ENCODE assay signal across 21 mouse cellular contexts in the genomic region with DNA sequence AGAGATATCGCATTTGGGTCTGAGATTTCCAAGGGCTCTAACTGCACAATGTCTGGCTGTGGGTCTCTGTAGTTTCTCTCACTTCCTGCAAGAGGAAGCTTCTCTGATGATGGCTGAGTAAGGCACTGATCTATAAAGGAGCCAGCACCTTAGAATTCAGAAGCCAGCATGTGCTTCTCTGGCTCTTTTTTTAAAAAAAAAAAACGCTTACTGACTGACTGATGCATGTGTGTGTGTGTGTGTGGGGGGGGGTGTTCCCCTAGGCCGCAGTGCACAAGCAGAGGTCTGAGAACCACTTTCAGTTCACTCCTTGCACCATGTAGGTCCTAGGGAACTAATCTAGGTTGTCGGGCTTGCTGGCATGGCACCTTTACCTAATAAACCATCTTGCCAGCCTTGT. TPM values are rescaled to one million over a fixed set of nuclear protein-coding genes. Genes with fewer than 3 reads are reported as not detected.
DNase-seq lines count a peak whose midpoint lies in the region; ATAC-seq and TF ChIP-seq lines count a peak whose summit lies in the region.
"Had no signal": no experiment of that assay in that cellular context is flagged by ENCODE, and none has a peak within 500 bp of the region (broad histone marks: within the 10 kb centered on the region; RNA-seq: fewer than 3 reads in every experiment).

No protein-coding gene starts in this region.

- no peaks in the 10 kb centered on the region for H3K9me3 ChIP-seq in heart, embryonic 15.5 days (replicated peaks)
- H3K9me3 ChIP-seq in megakaryocyte, embryonic 14.5 days, result no peaks in the 10 kb centered on the region
- no peaks in the 10 kb centered on the region for H3K9me3 ChIP-seq in E14TG2a.4 (ENCODE audit: low read length)
- H3K9me3 ChIP-seq in midbrain, embryonic 10.5 days (replicated peaks), result no peaks in the 10 kb centered on the region
- H3K9me3 ChIP-seq: embryonic facial prominence, embryonic 12.5 days; midbrain, embryonic 13.5 days had no signal

- H3K4me1 ChIP-seq in heart, embryonic 15.5 days (replicated peaks), result peaks cover 28% of the 10 kb centered on the region
- peaks cover 47% of the 10 kb centered on the region for H3K4me1 ChIP-seq in megakaryocyte, embryonic 14.5 days
- H3K4me1 ChIP-seq in E14TG2a.4 (replicated peaks; ENCODE audit: low read depth, low read length), result peaks cover 78% of the 10 kb centered on the region
- H3K4me1 ChIP-seq in midbrain, embryonic 10.5 days, result peaks cover 28% of the 10 kb centered on the region

- 50% methylated on average over 4 of the region's 4 CpGs for WGBS in heart, embryonic 15.5 days
- 84% methylated on average over 4 of the region's 4 CpGs for WGBS in midbrain, embryonic 10.5 days

- H3K27me3 ChIP-seq in heart, embryonic 15.5 days, result no peaks in the 10 kb centered on the region
- H3K27me3 ChIP-seq in megakaryocyte, embryonic 14.5 days (replicated peaks), result no peaks in the 10 kb centered on the region
- H3K27me3 ChIP-seq in E14TG2a.4 (ENCODE audit: insufficient read depth, low read length), result no peaks in the 10 kb centered on the region
- H3K27me3 ChIP-seq in splenic B cell, adult 2 months (ENCODE audit: control insufficient read depth, insufficient read depth, low read length, poor library complexity, severe bottlenecking), result no peaks in the 10 kb centered on the region
- H3K27me3 ChIP-seq in midbrain, embryonic 10.5 days (ENCODE audit: low read depth, poor library complexity, severe bottlenecking), result no peaks in the 10 kb centered on the region
- H3K27me3 ChIP-seq: embryonic facial prominence, embryonic 12.5 days; midbrain, embryonic 13.5 days had no signal

- no peak overlapping the region for H3K4me3 ChIP-seq in heart, embryonic 15.5 days
- peak overlapping the region; percentile 81 for H3K4me3 ChIP-seq in megakaryocyte, embryonic 14.5 days (replicated peaks)
- H3K4me3 ChIP-seq in E14TG2a.4 (replicated peaks; ENCODE audit: low read length), result 0 out of 2 replicates have a peak overlapping the region, but pooled peaks have one; percentile 13
- no peak overlapping the region for H3K4me3 ChIP-seq in midbrain, embryonic 10.5 days
- H3K4me3 ChIP-seq: embryonic facial prominence, embryonic 12.5 days; gastrocnemius, adult 2 months; midbrain, embryonic 13.5 days had no signal

- no peak overlapping the region; the same call in 1 of the 2 replicates for H3K9ac ChIP-seq in heart, embryonic 15.5 days
- H3K9ac ChIP-seq: embryonic facial prominence, embryonic 12.5 days; forebrain, postnatal 0 days; midbrain, embryonic 13.5 days had no signal

- no peak for DNase-seq in heart, adult 8-10 months (ENCODE audit: low spot score)
- DNase-seq in splenic B cell, adult 2 months (ENCODE audit: low read depth, low spot score), result peak; percentile 8
- no peak for DNase-seq in midbrain, embryonic 10.5 days (ENCODE audit: low spot score)
- DNase-seq in right cerebral cortex, postnatal 14 days, result no peak
- DNase-seq: cerebellum, adult 9-10 months; forebrain, postnatal 0 days; gastrocnemius, adult 2 months; heart, postnatal 10 days; kidney, adult 2 months; kidney, postnatal 4 days; lung, adult 2 months; lung, postnatal 4 days had no signal

- peak overlapping the region; percentile 56 for H3K27ac ChIP-seq in heart, embryonic 15.5 days
- H3K27ac ChIP-seq in midbrain, embryonic 10.5 days (replicated peaks), result no peak overlapping the region
- H3K27ac ChIP-seq: embryonic facial prominence, embryonic 12.5 days; gastrocnemius, adult 2 months; midbrain, embryonic 13.5 days had no signal

- peaks cover 8% of the 10 kb centered on the region; the same call in 1 of the 2 replicates for H3K36me3 ChIP-seq in heart, embryonic 15.5 days
- H3K36me3 ChIP-seq in megakaryocyte, embryonic 14.5 days (replicated peaks; ENCODE audit: low read length), result peaks cover 27% of the 10 kb centered on the region
- peaks cover 20% of the 10 kb centered on the region for H3K36me3 ChIP-seq in E14TG2a.4 (ENCODE audit: insufficient read depth, low read length)
- peaks cover 2% of the 10 kb centered on the region; the same call in 1 of the 2 replicates for H3K36me3 ChIP-seq in splenic B cell, adult 2 months (ENCODE audit: control insufficient read depth, insufficient read depth, low read length, poor library complexity, severe bottlenecking)
- peaks cover 25% of the 10 kb centered on the region for H3K36me3 ChIP-seq in midbrain, embryonic 10.5 days

- H3K4me2 ChIP-seq in heart, embryonic 15.5 days, result peak overlapping the region; percentile 36
- H3K4me2 ChIP-seq: embryonic facial prominence, embryonic 12.5 days; midbrain, embryonic 13.5 days had no signal

- ATAC-seq in heart, embryonic 15.5 days (replicated peaks; ENCODE audit: insufficient number of reproducible peaks, insufficient read depth, low FRiP score, low read depth), result no peak
- no peak for ATAC-seq in megakaryocyte, adult 5-6 weeks (ENCODE audit: poor library complexity, severe bottlenecking)
- ATAC-seq: forebrain, postnatal 0 days; hindbrain, embryonic 16.5 days; midbrain, embryonic 13.5 days had no signal

- TF ChIP-seq CTCF in E14TG2a.4 (conservative IDR thresholded peaks at IDR 0.05; ENCODE audit: low read length), result no peak

RNA-seq across cellular contexts. Expression of gene Mzt1, which starts 4.5 kb away (rescaled TPM):
- 74.9 and 92.1 TPM in 2 replicates for polyA plus RNA-seq in heart, embryonic 15.5 days (2015; fragmentation: Nextera tagmentation; extraction: Ambion mirVana)
- 10 to 100 TPM; 39.2 to 45.9 (median 42.5) TPM for total RNA-seq in heart, adult 8-10 months (2022)
- polyA plus RNA-seq in megakaryocyte, embryonic 14.5 days (2012; ENCODE audit: insufficient read depth, low replicate concordance), result 0.75 and 8.5 TPM in 2 replicates
- 53.6 and 61.1 TPM in 2 replicates for total RNA-seq in megakaryocyte, adult 5-6 weeks (2015)
- 24.3 and 25.9 TPM in 2 replicates for total RNA-seq in megakaryocyte, adult 5-6 weeks (2017)
- 107 and 108 TPM in 2 replicates for polyA plus RNA-seq in midbrain, embryonic 10.5 days (2016; fragmentation: Nextera tagmentation; extraction: Ambion mirVana)

RNA-seq across cellular contexts. Expression of gene Bora, which starts 4.6 kb away (rescaled TPM):
- polyA plus RNA-seq in heart, embryonic 15.5 days (2015; fragmentation: Nextera tagmentation; extraction: Ambion mirVana), result 37.2 and 41.2 TPM in 2 replicates
- 1 to 10 TPM in 1 of 4 experiments, under 1 TPM in 3; 0.46 to 1.2 (median 0.69) TPM for total RNA-seq in heart, adult 8-10 months (2022)
- 2.0 and 4.1 TPM in 2 replicates for polyA plus RNA-seq in megakaryocyte, embryonic 14.5 days (2012; ENCODE audit: insufficient read depth, low replicate concordance)
- 24.4 and 26.5 TPM in 2 replicates for total RNA-seq in megakaryocyte, adult 5-6 weeks (2015)
- 26.0 and 28.4 TPM in 2 replicates for total RNA-seq in megakaryocyte, adult 5-6 weeks (2017)
- 82.8 and 87.7 TPM in 2 replicates for polyA plus RNA-seq in midbrain, embryonic 10.5 days (2016; fragmentation: Nextera tagmentation; extraction: Ambion mirVana)

RNA-seq across cellular contexts. Expression of gene Rpl36a-ps1, which starts 47.3 kb away (rescaled TPM):
- polyA plus RNA-seq in heart, embryonic 15.5 days (2015; fragmentation: Nextera tagmentation; extraction: Ambion mirVana), result 0.79 and 1.2 TPM in 2 replicates
- total RNA-seq in heart, adult 8-10 months (2022), result 1 to 10 TPM in 3 of 4 experiments, not detected in 1; 1.6 to 2.4 (median 2.2) TPM
- 0.43 TPM in 1 of 2 replicates, not detected in the other for polyA plus RNA-seq in megakaryocyte, embryonic 14.5 days (2012; ENCODE audit: insufficient read depth, low replicate concordance)
- total RNA-seq in megakaryocyte, adult 5-6 weeks (2015), result 12.9 and 18.5 TPM in 2 replicates
- 5.9 and 8.3 TPM in 2 replicates for total RNA-seq in megakaryocyte, adult 5-6 weeks (2017)
- 0.44 TPM in 1 of 2 replicates, not detected in the other for polyA plus RNA-seq in midbrain, embryonic 10.5 days (2016; fragmentation: Nextera tagmentation; extraction: Ambion mirVana)
- polyA plus RNA-seq: forebrain, postnatal 0 days; kidney, adult 2 months; liver, adult 2 months; lung, adult 2 months; small intestine, adult 2 months had no signal

RNA-seq across cellular contexts. Expression of gene Pibf1, which starts 57.8 kb away (rescaled TPM):
- polyA plus RNA-seq in heart, embryonic 15.5 days (2015; fragmentation: Nextera tagmentation; extraction: Ambion mirVana), result 11.9 and 13.6 TPM in 2 replicates
- 1 to 10 TPM; 6.2 to 7.8 (median 7.3) TPM for total RNA-seq in heart, adult 8-10 months (2022)
- polyA plus RNA-seq in megakaryocyte, embryonic 14.5 days (2012; ENCODE audit: insufficient read depth, low replicate concordance), result 0.36 TPM in 1 of 2 replicates, not detected in the other
- 22.5 and 24.0 TPM in 2 replicates for total RNA-seq in megakaryocyte, adult 5-6 weeks (2015)
- 24.1 and 32.4 TPM in 2 replicates for total RNA-seq in megakaryocyte, adult 5-6 weeks (2017)
- polyA plus RNA-seq in midbrain, embryonic 10.5 days (2016; fragmentation: Nextera tagmentation; extraction: Ambion mirVana), result 19.9 and 22.6 TPM in 2 replicates

RNA-seq across cellular contexts. Expression of gene Dis3, which starts 58.2 kb away (rescaled TPM):
- 17.5 and 19.8 TPM in 2 replicates for polyA plus RNA-seq in heart, embryonic 15.5 days (2015; fragmentation: Nextera tagmentation; extraction: Ambion mirVana)
- total RNA-seq in heart, adult 8-10 months (2022), result 10 to 100 TPM in 1 of 4 experiments, 1 to 10 TPM in 3; 8.7 to 11.0 (median 9.6) TPM
- polyA plus RNA-seq in megakaryocyte, embryonic 14.5 days (2012; ENCODE audit: insufficient read depth, low replicate concordance), result 2.8 and 5.3 TPM in 2 replicates
- 17.6 and 18.2 TPM in 2 replicates for total RNA-seq in megakaryocyte, adult 5-6 weeks (2015)
- total RNA-seq in megakaryocyte, adult 5-6 weeks (2017), result 17.2 and 26.1 TPM in 2 replicates
- 37.1 and 37.8 TPM in 2 replicates for polyA plus RNA-seq in midbrain, embryonic 10.5 days (2016; fragmentation: Nextera tagmentation; extraction: Ambion mirVana)

Comparison
In these comparisons a context has a peak if more than half of its experiments do, and no peak if none do; other contexts are left out.
1. H3K4me3 ChIP-seq: peak in megakaryocyte, embryonic 14.5 days (single experiment) and E14TG2a.4 (single experiment); none in heart, embryonic 15.5 days (single experiment) and midbrain, embryonic 10.5 days (single experiment).